Mouse (Mus musculus): ENCODE data around the gene Fxyd6.

The Fxyd6 gene

GRCm38 (mm10) chr9:45370117-45370561 is at the start of gene Fxyd6:
TSS of gene Fxyd6 (plus strand) at chr9:45370185.
- DNase-seq (ENCODE audit: low spot score in 2 of 2), result no peak

GRCm38 (mm10) chr9:45321465-45321864 is 48.5 kb upstream of the Fxyd6 start:
- no peak for DNase-seq (ENCODE audit: low spot score in 2 of 2)

GRCm38 (mm10) chr9:45321946-45322430 is 48.0 kb upstream of the Fxyd6 start:
- DNase-seq (ENCODE audit: low spot score in 2 of 2), result no peak

GRCm38 (mm10) chr9:45326390-45326789 is 43.6 kb upstream of the Fxyd6 start:
- no peak for DNase-seq (ENCODE audit: low spot score in 2 of 2)

- no peak for DNase-seq (ENCODE audit: low spot score in 2 of 2)
Measured at GRCm38 (mm10) chr9:45328263-45328662, 41.7 kb upstream of the Fxyd6 start.

- no peak for DNase-seq (ENCODE audit: low spot score in 2 of 2)
Measured at GRCm38 (mm10) chr9:45329577-45329976, 40.4 kb upstream of the Fxyd6 start.

GRCm38 (mm10) chr9:45337406-45337805 is 32.6 kb upstream of the Fxyd6 start:
- DNase-seq (ENCODE audit: low spot score in 2 of 2), result no peak

GRCm38 (mm10) chr9:45343066-45343465 is 26.9 kb upstream of the Fxyd6 start:
- no peak for DNase-seq (ENCODE audit: low spot score in 2 of 2)

GRCm38 (mm10) chr9:45345516-45345915 is 24.5 kb upstream of the Fxyd6 start:
- DNase-seq (ENCODE audit: low spot score in 2 of 2), result no peak

GRCm38 (mm10) chr9:45346276-45346675 is 23.7 kb upstream of the Fxyd6 start:
- DNase-seq (ENCODE audit: low spot score in 2 of 2), result no peak

- no peak for DNase-seq (ENCODE audit: low spot score in 2 of 2)
Measured at GRCm38 (mm10) chr9:45348560-45348959, 21.4 kb upstream of the Fxyd6 start.

GRCm38 (mm10) chr9:45349181-45349580 is 20.8 kb upstream of the Fxyd6 start:
- no peak for DNase-seq (ENCODE audit: low spot score in 2 of 2)

- DNase-seq (ENCODE audit: low spot score in 2 of 2), result no peak
Measured at GRCm38 (mm10) chr9:45349851-45350250, 20.1 kb upstream of the Fxyd6 start.

- no peak for DNase-seq (ENCODE audit: low spot score in 2 of 2)
Measured at GRCm38 (mm10) chr9:45355192-45355591, 14.8 kb upstream of the Fxyd6 start.

- no peak for DNase-seq (ENCODE audit: low spot score in 2 of 2)
Measured at GRCm38 (mm10) chr9:45358356-45358755, 11.6 kb upstream of the Fxyd6 start.

GRCm38 (mm10) chr9:45362051-45362461 is 7.9 kb upstream of the Fxyd6 start:
- DNase-seq (ENCODE audit: low spot score in 2 of 2), result no peak

- DNase-seq (ENCODE audit: low spot score in 2 of 2), result no peak
Measured at GRCm38 (mm10) chr9:45363639-45364214, 6.3 kb upstream of the Fxyd6 start.

GRCm38 (mm10) chr9:45367716-45368115 is 2.3 kb upstream of the Fxyd6 start:
- DNase-seq (ENCODE audit: low spot score in 2 of 2), result no peak

- DNase-seq (ENCODE audit: low spot score in 2 of 2), result no peak
Measured at GRCm38 (mm10) chr9:45368341-45368901, 1.6 kb upstream of the Fxyd6 start.

- no peak for DNase-seq (ENCODE audit: low spot score in 2 of 2)
Measured at GRCm38 (mm10) chr9:45370616-45371336, 791 bp downstream of the Fxyd6 start.

GRCm38 (mm10) chr9:45371337-45371707 is 1.3 kb downstream of the Fxyd6 start:
- no peak for DNase-seq (ENCODE audit: low spot score in 2 of 2)

- DNase-seq (ENCODE audit: low spot score in 2 of 2), result no peak
Measured at GRCm38 (mm10) chr9:45373896-45374295, 3.9 kb downstream of the Fxyd6 start.

GRCm38 (mm10) chr9:45374988-45375502 is 5.1 kb downstream of the Fxyd6 start:
- no peak for DNase-seq (ENCODE audit: low spot score in 2 of 2)
